Mouse (Mus musculus): ENCODE data around the gene Ftl1.
A peak's percentile ranks its signal among the peaks of the same experiment; 100 is the strongest.

Ftl1 gene

GRCm38 (mm10) chr7:45447325-45447990 lies 12.2 kb downstream of the Ftl1 start:
- peak; percentile 23 for DNase-seq

GRCm38 (mm10) chr7:45446589-45446988 lies 13.1 kb downstream of the Ftl1 start:
- DNase-seq = no peak

GRCm38 (mm10) chr7:45443526-45444420 lies 15.9 kb downstream of the Ftl1 start:
- DNase-seq = no peak

- peak; percentile 69 for DNase-seq
Measured at GRCm38 (mm10) chr7:45437521-45438276, 22.0 kb downstream of the Ftl1 start, which contains the start of gene Ruvbl2. Ruvbl2 (minus strand) TSS chr7:45438096.

GRCm38 (mm10) chr7:45437046-45437445 lies 22.6 kb downstream of the Ftl1 start:
- DNase-seq = no peak

- no peak for DNase-seq
Measured at GRCm38 (mm10) chr7:45436444-45436843, 23.2 kb downstream of the Ftl1 start.

- no peak for DNase-seq
Measured at GRCm38 (mm10) chr7:45435038-45435437, 24.6 kb downstream of the Ftl1 start.

- peak; percentile 100 for DNase-seq
Measured at GRCm38 (mm10) chr7:45434203-45435015, 25.3 kb downstream of the Ftl1 start, which contains the start of gene Gys1. Gys1 (plus strand) TSS chr7:45434844.

- DNase-seq = no peak
Measured at GRCm38 (mm10) chr7:45433835-45434202, 25.9 kb downstream of the Ftl1 start.

- DNase-seq = no peak
Measured at GRCm38 (mm10) chr7:45426556-45426955, 33.1 kb downstream of the Ftl1 start.

- DNase-seq = no peak
Measured at GRCm38 (mm10) chr7:45421194-45421593, 38.5 kb downstream of the Ftl1 start.

- no peak for DNase-seq
Measured at GRCm38 (mm10) chr7:45420615-45420919, 39.1 kb downstream of the Ftl1 start, which contains the start of gene Lhb. Lhb (plus strand) TSS chr7:45420820.

- no peak for DNase-seq
Measured at GRCm38 (mm10) chr7:45419859-45420614, 39.6 kb downstream of the Ftl1 start.

GRCm38 (mm10) chr7:45417962-45418492 lies 41.7 kb downstream of the Ftl1 start:
- no peak for DNase-seq

- no peak for DNase-seq
Measured at GRCm38 (mm10) chr7:45415636-45416035, 44.0 kb downstream of the Ftl1 start.

- DNase-seq = no peak
Measured at GRCm38 (mm10) chr7:45414740-45415224, 44.9 kb downstream of the Ftl1 start.

GRCm38 (mm10) chr7:45413864-45414739 lies 45.6 kb downstream of the Ftl1 start:
- DNase-seq = peak; percentile 36

- no peak for DNase-seq
Measured at GRCm38 (mm10) chr7:45413113-45413863, 46.4 kb downstream of the Ftl1 start, which contains the start of gene Ntf5. Ntf5 (plus strand) TSS chr7:45413695.

- no peak for DNase-seq
Measured at GRCm38 (mm10) chr7:45412421-45412820, 47.3 kb downstream of the Ftl1 start.

Measured in kidney, adult 11 months (tissue).